Mouse (Mus musculus) hindbrain, embryonic 15.5 days (tissue): Measurements from ENCODE around the gene Clgn. TPM values are rescaled to one million over a fixed set of nuclear protein-coding genes. Genes with fewer than 3 reads are reported as not detected.

Source experiments
- ATAC-seq: fragments of 200-750 bp; cut with Nextera tagmentation; 2 replicates; pipeline ENCODE4 v1.8.0; 2017; ENCODE audit warnings: low read depth, moderate number of reproducible peaks, moderate TSS enrichment; ENCODE audit not compliant: low FRiP score
- H3K27ac ChIP-seq: fragments of 300-500 bp; sonication (generic); replicated peaks from 2 replicates; pipeline ENCODE4 v1.5.1; 2015; ENCODE audit warnings: mild to moderate bottlenecking, inconsistent platforms
- H3K27me3 ChIP-seq: fragments of 300-500 bp; sonication (generic); 2 replicates; pipeline ENCODE4 v1.6.1; 2015; ENCODE audit warnings: control low read depth, inconsistent platforms
- H3K36me3 ChIP-seq: fragments of 300-500 bp; sonication (generic); 2 replicates; pipeline ENCODE4 v1.6.1; 2015; ENCODE audit warnings: control low read depth, inconsistent platforms
- H3K4me1 ChIP-seq: fragments of 300-500 bp; sonication (generic); replicated peaks from 2 replicates; pipeline ENCODE4 v1.6.1; 2015; ENCODE audit warnings: control low read depth, inconsistent platforms
- H3K4me2 ChIP-seq: fragments of 300-500 bp; sonication (generic); 2 replicates; pipeline ENCODE4 v1.6.1; 2015; ENCODE audit warnings: moderate library complexity, mild to moderate bottlenecking, inconsistent platforms
- H3K4me3 ChIP-seq: fragments of 300-500 bp; sonication (generic); 2 replicates; pipeline ENCODE4 v1.5.1; 2015; ENCODE audit warnings: mild to moderate bottlenecking, inconsistent platforms
- H3K9ac ChIP-seq: fragments of 300-500 bp; sonication (generic); 2 replicates; pipeline ENCODE4 v1.6.1; 2015; ENCODE audit warnings: inconsistent platforms
- H3K9me3 ChIP-seq: fragments of 300-500 bp; sonication (generic); 2 replicates; pipeline ENCODE4 v1.6.1; 2016; ENCODE audit warnings: control low read depth, inconsistent platforms
- WGBS: fragments of 180-500 bp; shearing (Covaris S2); methylation state at CpG from one replicate; pipeline ENCODE4 v1.1.7; 2015; 5-methylcytosine and 5-hydroxymethylcytosine counted together
- polyA plus RNA-seq: library from polyadenylated mRNA; unstranded; fragments of >200 nt; fragmentation: Nextera tagmentation; extraction: Ambion mirVana; gene quantifications from 2 replicates; pipeline ENCODE4 v1.2.1, GENCODE M21; 2015

The Clgn gene
- polyA plus RNA-seq, 1 experiment from 2014 or later = 14.3 TPM

DNA sequence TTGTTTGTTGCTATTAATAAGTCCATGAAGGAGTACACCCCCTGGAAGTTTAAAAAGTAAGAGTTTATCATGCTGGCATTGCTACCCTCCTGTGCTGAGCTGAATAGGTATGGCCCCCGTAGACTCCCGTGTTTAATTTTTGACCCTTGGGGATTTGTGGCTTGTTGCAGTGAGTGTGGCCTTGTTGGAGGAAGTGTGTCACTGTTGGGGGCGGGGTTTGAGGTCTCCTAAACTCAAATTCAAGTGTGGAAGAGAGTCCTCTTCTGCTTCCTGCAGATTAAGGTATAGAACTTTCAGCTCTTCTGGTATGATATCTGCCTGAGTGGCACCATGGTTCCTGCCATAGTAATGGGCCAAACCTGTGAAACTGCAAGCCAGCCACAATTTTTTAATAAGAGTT, 69.9 kb downstream of the Clgn start:
- H3K36me3 ChIP-seq = no peaks in the 10 kb centered on the region

More for the DNA sequence above, 69.9 kb downstream of the Clgn start:
- Histone ChIP-seq H3K27ac (no peak overlapping the region), H3K4me2 (no peak overlapping the region), H3K9me3 (no peaks in the 10 kb centered on the region), H3K4me3 (no peak overlapping the region), H3K27me3 (no peaks in the 10 kb centered on the region), H3K4me1 (no peaks in the 10 kb centered on the region), H3K9ac (no peak overlapping the region)
- ATAC-seq = no peak
- WGBS = 81% methylated on average over 3 of the region's 3 CpGs

Other genes with a start within 250 kb of the Clgn start
- 15.7 and 17.0 TPM in 2 replicates for gene Tbc1d9, start 224.5 kb upstream of the Clgn start, polyA plus RNA-seq
- gene Gm10645, start 223.7 kb upstream of the Clgn start, polyA plus RNA-seq = 8.1 and 8.9 TPM in 2 replicates
- gene Ucp1, start 99.5 kb upstream of the Clgn start, polyA plus RNA-seq = 0.09 TPM in 1 of 2 replicates, not detected in the other
- 21.6 and 21.8 TPM in 2 replicates for gene Elmod2, start 57.4 kb upstream of the Clgn start, polyA plus RNA-seq
- gene Mgat4d, start 41.4 kb upstream of the Clgn start, polyA plus RNA-seq = not detected in 2 replicates
- gene Scoc, start 68.5 kb downstream of the Clgn start, polyA plus RNA-seq = 268 and 277 TPM in 2 replicates
- gene Olfr370, start 145.9 kb downstream of the Clgn start, polyA plus RNA-seq = 0.04 TPM in 1 of 2 replicates, not detected in the other
- 333 and 340 TPM in 2 replicates for gene Ndufb7, start 176.8 kb downstream of the Clgn start, polyA plus RNA-seq
- 1,382 and 1,396 TPM in 2 replicates for gene Tecr, start 218.1 kb downstream of the Clgn start, polyA plus RNA-seq
- gene Dnajb1, start 218.3 kb downstream of the Clgn start, polyA plus RNA-seq = 58.1 and 60.9 TPM in 2 replicates